Mouse (Mus musculus) spleen, postnatal 10 days (tissue): ENCODE data around the gene Rab40c.

ENCODE experiments used
- DNase-seq, 2 experiments: peaks; one replicate each; pipeline ENCODE4 v3.0.0; 2021 to 2022; ENCODE audit warnings: low spot score in 2 of 2

Rab40c gene

GRCm38 (mm10) chr17:25900193-25900592 lies 19.3 kb downstream of the Rab40c start:
- DNase-seq: no peak

DNA sequence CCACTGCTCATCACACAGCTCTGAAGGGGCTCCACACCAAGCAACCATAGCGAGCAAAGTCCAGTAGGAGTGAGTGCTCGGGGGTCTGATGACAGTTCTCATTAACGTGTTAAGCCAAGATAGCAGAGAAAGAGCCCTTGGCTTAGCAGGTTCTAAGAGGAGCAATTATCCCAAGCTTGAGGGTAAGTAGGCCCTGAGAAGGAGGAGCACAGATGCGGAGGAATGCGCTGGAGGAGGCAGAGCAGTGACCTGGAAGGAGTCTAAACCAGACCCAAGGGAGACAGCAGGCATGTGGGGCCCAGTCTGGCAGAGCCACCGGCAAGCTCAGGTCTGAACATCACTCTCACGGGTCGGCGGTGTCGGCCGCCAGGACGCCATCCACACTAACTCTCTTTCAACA lies 23.6 kb downstream of the Rab40c start:
- no peak for DNase-seq

DNA sequence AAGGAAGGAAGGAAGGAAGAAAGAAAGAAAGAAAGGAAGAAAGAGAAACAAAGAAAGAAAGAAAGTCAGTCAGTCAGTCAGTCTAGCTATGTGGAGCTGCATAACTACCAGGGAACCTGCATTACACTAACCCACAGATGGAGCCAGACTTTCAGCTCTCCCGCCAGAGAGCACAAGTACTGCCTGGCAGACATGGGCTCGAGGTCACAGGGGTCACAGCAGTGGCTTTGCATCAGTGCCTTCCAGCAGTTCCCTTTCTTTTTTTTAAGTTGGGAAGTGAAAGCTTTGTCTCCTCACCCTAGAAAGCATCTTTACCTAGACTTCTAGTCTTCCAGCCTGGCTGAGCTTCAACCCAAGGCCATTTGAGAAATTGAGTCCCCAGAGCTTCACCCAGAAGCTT lies 24.1 kb downstream of the Rab40c start:
- no peak for DNase-seq

DNA sequence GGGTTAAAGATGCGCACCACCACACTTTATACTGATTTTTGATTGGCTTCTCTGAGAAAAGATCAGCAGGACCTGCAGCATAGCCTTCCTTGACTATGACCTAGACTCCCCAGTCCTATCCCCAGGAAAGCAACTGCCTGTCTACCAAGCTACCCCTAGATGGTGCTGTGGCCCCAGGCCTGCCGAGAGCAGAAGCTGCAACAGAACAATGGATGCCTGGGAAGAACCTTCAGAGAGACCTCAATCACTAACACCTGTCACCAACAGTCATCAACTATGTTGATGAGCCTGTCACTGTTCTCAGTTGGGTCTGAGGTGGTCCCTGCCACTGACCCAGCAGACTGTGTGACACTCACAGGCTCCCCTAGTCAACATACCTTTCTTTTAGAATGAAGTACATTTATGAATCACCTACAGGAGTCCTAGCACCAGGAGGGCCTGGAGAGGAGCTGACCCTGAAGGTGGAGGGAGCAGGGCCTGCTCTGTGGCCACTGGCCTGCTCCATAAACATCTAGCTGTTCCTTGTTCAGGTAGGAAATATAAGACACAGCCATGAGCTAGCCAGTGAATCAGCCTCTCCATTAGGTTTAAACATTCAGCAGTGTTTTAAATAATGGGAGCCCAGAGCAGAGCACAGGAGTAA lies 25.4 kb downstream of the Rab40c start:
- peak; percentile 48 to 78 for DNase-seq

DNA sequence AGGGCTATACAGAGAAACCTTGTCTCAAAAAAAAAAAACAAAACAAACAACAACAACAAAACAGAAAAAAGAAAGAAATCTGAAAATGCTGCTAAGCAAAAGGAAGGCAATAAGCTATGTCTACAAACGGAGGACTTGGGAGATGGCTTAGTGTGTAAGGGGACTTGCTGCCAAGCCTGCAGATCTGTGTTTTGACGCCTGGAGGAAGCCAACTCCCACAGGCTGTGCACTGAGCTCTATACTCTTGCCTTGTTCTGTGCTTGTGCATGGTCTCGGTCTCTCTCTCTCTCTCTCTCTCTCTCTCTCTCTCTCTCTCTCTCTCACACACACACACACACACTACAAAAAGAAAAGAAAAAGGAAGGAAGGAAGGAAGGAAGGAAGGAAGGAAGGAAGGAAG lies 30.7 kb downstream of the Rab40c start:
- no peak for DNase-seq

DNA sequence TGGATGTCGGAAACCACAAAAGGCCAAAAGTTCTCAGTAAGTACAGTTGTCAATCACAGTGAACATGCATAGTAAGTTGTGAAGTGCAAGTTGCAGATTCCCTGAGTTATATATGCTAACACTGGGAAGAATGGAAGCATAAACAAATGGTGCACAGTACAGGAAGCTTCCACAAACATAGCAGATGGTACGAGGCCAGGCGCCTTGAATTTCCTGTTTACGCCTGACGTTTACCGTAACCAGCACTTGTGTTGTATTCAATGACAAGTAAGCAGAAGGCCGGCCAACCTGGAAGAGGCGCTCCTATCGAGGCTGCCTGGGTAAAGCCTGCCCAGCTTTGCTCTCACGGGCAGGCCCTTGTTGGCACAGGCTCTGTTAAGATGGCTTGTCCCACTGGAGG lies 32.1 kb downstream of the Rab40c start:
- no peak for DNase-seq

- no peak for DNase-seq
These were observed 32.7 kb downstream of the Rab40c start for GRCm38 (mm10) chr17:25886806-25887205.

DNA sequence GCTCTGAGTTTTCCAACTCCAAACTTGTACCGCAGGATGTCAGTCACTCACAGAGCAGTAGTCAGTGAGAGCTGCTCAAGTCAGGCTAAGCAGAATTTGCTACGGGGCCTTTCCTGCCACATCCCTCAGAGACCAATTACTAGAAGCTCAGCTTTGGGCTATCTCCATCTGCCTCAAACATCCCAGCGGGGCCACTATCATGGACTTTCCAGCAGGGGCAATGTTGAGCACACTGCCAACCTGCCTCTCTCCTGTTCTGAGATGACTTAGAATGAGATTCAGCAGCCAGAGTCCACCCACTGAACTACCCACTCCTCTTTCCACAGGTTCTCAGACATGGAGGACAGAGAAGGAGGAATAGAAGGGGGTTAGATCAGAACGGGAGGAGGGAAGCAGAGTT lies 33.9 kb downstream of the Rab40c start:
- peak in 1 of 2 experiments; percentile 56 for DNase-seq

DNA sequence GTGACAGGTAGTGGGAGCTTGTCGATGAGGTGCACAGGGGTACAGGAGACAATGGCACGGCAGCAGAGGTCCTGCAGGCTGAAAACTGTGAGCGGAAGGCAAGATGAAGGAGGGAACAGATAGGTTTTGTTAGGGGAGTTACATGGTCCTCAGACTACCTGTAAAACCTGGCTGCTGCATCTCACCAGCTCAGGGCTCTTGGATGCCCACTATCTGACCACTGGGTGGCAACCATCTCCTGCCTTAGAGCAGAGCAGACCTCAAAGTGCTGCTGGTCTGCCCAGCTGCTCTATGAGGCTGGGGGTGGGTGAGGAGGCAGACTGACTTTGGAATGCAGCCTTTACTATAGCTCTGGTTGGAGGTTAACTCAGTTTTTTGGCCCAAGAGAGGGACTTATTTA lies 35.7 kb downstream of the Rab40c start:
- no peak for DNase-seq

GRCm38 (mm10) chr17:25883268-25883667 lies 36.3 kb downstream of the Rab40c start:
- no peak for DNase-seq

DNA sequence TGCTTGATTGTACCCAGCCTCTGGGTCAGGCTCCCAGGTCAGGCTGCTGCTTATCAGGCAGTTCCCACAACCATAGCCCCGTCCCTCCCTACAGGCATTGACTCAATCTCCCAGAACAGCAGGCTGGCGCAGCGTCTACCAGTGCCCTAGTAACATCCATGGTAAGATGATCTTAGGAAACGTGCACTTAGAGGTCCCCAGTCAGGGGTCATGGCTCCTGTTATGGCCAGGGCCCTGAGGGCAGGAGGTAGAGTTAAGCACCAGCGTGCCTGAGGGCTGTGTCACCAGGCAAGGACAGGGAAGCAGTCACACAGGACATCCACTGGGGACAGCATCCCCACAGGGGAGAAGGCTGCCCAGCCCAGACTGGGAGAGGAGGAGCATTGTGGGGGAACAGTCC lies 37.2 kb downstream of the Rab40c start:
- no peak for DNase-seq

- no peak for DNase-seq
These were observed 37.8 kb downstream of the Rab40c start for GRCm38 (mm10) chr17:25881691-25882090.

DNA sequence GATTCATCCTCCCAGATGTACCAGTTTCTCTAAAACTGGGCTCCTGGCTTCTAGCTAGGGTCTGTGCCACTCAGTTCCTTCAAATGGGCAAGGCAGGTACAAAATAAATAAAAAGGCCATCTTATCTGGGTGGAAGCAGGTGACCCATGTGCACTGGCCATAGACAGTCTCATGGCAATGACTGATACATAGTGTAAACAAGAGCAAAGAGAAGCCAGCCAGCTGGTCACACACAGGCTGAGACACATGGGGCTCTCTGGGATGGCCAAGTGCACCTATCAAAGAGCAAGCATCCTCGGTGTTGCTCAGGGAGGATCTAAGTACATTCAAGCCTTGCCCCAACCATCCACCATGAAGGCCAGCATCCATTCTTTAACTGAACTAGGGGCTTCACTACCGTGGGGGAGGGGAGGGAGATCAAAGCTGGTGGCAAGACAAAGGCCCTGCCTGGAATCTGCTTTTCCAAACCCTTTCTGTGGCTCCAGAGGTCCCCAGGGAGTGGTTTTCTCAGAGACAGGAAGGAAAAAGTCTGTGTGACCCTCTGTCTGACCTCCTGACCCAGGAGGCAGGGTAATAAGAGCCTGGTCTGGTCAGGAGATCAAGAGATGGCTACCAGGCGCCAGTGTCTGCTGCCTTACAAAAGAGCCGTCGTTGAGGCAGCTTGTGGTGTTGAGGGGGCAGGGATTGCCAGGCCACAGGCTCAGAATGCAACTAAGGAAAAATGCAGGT lies 38.5 kb downstream of the Rab40c start:
- DNase-seq: no peak

DNA sequence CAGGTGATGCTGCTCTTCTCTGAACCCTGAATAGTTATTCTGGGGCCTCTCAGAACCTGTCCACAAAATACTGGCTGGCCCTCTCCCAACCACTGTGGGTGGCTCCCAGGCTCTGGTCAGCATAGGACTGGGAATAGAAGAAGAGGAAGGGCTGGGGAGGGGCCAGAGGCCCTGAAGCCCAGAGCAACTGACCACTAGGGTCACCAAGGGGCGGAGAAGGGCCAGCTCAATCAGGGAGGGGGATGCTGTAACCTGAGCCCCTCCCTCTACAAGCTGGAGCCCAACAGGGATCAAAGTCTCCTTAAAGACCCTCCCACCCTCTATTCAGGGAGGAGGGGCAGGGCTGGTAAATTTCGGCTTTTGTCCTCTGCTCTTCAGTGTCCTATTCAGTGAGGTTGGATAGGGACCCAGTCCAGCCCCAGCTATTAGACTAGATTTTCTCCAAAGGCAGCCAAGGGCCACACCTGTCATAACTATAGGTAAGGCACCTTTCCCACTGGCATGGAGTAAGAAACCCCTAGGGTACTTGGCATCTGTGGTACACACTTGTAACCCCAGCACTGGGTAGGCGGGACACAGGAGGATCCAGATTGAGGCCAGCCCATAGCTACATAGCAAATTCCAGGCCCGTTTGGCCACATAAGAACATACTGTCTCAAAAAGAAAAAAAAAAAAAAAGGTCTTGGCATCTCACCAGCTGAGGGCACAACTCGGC lies 39.2 kb downstream of the Rab40c start, which contains the start of gene Wfikkn1:
Gene Wfikkn1 (minus strand): TSS at position 663 of the 715 bp plus-strand sequence.
- DNase-seq: no peak

DNA sequence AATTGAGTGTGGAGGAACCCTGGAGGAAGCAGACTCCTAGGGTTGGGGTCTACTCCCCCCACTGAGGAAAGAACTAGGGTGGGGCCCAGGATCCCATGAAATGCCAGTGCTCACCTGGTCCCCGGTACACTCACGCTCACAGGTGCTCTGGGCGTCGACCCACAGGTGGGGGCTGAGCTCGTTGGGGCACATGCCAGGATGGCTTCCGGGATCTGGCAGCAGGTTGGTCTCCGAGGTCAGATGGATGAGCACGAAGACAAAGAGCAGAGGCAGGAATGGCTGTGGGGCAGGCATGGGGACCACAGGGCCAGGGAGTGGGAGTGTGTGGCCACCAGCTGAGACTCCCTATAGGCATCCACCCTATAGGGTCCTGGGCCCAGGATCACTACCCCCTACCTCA lies 39.8 kb downstream of the Rab40c start:
- DNase-seq: no peak

- peak in 1 of 2 experiments; percentile 54 for DNase-seq
These were observed 40.3 kb downstream of the Rab40c start for GRCm38 (mm10) chr17:25879261-25879660.

DNA sequence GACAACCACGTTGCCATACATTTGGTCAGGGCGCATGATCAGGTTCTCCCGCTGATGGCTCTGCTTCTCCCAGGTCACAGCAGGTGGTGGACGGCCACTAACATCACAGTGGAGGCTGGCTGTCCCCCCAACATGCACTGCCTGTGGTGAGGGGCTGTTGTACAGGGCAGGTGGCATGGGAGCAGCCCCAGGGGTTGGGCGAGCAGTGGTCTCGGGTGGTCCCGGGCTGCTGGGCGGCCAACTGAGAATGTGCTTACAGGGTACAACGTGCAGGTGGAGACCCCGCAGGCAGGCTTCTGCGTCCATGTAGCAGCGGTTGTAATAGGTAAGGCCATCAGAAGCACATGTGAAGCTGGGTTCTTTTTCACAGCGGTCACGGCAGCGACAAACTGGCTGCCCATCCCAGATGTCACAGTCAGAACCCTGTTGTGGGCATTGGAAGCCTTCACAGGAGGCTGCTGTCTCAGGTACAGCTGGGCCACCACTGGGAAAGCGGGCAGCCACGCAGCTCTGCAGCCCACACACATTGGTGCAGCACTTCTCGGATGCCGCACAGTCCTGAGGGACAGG lies 40.8 kb downstream of the Rab40c start:
- DNase-seq: no peak

DNA sequence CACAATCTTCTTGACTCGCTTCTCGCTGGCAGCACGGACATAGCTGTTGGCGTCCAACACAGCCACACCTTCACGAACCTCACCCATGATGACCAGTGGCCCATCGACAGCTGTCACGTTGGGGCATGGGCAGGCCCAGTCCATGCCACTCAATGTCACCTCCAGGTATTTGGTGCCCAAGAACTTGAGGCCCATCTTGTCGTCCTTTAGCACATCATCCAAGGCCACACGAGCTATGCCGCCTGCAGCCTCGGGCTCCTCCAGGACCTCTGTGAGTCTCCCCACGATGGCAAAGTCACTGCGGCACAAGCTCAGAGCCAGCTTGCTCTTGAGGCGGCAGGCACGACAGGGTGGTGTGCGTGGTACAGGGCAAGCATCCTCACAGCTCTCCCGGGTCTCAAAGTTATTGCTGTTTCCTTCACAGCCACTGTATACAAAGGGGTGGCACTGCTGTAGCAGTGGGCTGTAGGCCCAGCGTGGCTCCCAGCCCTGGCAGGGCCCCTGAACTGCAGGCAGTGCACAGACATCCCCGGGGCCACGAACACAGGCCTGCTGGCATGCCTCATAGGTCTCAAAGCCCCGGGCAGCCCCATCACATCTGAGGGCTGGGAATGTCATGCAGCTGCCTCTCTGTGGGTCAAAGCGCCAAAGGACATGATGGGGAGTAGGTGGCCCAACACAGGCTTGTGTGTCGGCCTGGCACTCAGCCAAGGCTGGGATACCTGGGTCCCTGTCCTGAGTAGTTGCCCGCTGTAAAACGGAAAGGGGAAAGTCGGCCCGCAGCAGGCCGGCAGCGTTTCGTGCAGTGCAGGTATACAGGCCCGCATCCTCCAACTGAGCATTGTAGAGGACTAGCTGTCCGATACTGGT lies 41.6 kb downstream of the Rab40c start:
- DNase-seq: no peak

DNA sequence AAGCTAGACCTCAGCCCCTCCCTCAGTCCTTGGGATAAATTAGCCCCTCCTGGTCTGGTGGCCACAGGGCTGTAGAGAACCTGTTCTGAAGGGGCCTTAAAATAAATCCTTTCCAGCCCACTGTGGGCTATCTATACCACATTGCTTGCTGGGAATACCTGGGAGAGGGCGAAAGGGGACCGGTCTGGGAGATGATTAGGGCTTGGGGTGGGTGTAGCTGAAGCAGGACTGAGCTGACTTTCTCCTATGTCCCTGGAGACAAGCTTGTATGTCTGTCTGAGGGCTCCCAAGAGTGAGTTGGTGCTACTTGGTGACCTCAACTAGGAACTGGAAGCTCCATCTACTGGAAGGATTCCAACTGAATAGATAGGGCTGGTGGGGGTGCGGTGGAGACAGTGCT lies 42.5 kb downstream of the Rab40c start:
- DNase-seq: no peak

DNA sequence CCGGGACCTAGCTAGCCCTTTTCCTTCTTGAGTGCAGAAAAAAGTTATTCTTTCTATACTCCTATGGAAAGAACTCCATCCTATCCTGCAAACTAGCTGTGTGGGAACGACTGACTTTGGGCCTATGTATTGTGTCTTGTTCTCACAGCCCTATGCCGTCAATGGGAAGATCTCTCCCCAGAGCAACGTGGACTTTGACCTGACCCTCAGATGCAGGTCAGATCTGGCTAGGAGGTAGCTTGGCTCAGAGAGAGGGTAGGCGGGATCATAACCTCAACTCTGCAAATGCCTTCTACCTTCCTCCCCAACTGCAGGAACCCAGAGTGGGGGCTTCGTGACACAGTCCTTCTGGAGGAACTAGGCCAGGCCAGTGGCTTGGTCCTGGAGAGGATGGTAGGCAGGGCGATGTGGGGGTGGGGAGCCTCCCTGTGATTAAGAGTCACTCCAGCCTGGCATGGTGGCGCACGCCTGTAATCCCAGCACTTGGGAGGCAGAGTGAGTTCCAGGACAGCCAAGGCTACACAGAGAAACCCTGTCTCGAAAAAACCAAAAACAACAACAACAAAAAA lies 43.1 kb downstream of the Rab40c start:
- DNase-seq: no peak
